Mouse (Mus musculus) Patski (cell line): ENCODE measurements around the gene Ogfod1. TPM values are rescaled to one million over a fixed set of nuclear protein-coding genes. Genes with fewer than 3 reads are reported as not detected.

Experiments used
- ATAC-seq: fragments of 100-300 bp; one replicate; pipeline ENCODE4 v1.8.0; 2021
- CTCF ChIA-PET: fragments of 350-600 bp; sonication (Branson Sonifier 250); formaldehyde crosslinking; loops from one replicate; lab custom pipeline; 2022; ENCODE audit warnings: inconsistent platforms; lab: Charles Lee
- POLR2A ChIA-PET: fragments of 350-600 bp; sonication (Branson Sonifier 250); formaldehyde crosslinking; loops from one replicate; lab custom pipeline; 2022; ENCODE audit warnings: antibody characterized with exemption, inconsistent platforms; lab: Charles Lee
- DNase-seq: peaks from one replicate; pipeline ENCODE4 v3.0.0-alpha.2; 2011; ENCODE audit warnings: low read depth, low spot score
- H3K27me3 ChIP-seq: fragments of 371-371 bp; one replicate; pipeline ENCODE4 v1.5.1; 2021
- CTCF ChIP-seq: fragments of 100-300 bp; IDR thresholded peaks from one replicate; pipeline ENCODE4 v1.5.1; 2021
- in situ Hi-C: fragments of 300-500 bp; cut with MboI; formaldehyde crosslinking; loops from 3 replicates; pipeline ENCODE4 v1.11.1; 2018; ENCODE audit warnings: low pct_unique_long_range_greater_than_20kb, mixed read lengths
- polyA plus RNA-seq: library from polyadenylated mRNA; unstranded; gene quantifications from one replicate; pipeline ENCODE4 v1.2.3, GENCODE M21; 2021

Ogfod1 gene
- polyA plus RNA-seq, 1 experiment from 2014 or later, result 13.4 TPM

- H3K27me3 ChIP-seq, result no peaks in the 10 kb centered on the region
- no peak for TF ChIP-seq CTCF
- CTCF ChIA-PET, result no interaction called here
- DNase-seq (no peak), ATAC-seq (no peak)
- in situ Hi-C loops, result no loop called here
- POLR2A ChIA-PET, result interaction anchor here (0.6 kb wide), 1 partner anchor 12 kb away, joined by 3 read pairs; no protein-coding TSS in a partner anchor
Observed at GRCm38 (mm10) chr8:94068793-94069192, 31.8 kb downstream of the Ogfod1 start.

- no peak for TF ChIP-seq CTCF
- in situ Hi-C loops, result no loop called here
- POLR2A ChIA-PET, result no interaction called here
- DNase-seq, result no peak
- no peaks in the 10 kb centered on the region for H3K27me3 ChIP-seq
- CTCF ChIA-PET, result interaction anchor here (1.3 kb wide), 2 partner anchors 13 to 17 kb away, joined by 3 to 4 read pairs; no protein-coding TSS in a partner anchor
- no peak for ATAC-seq
Observed at GRCm38 (mm10) chr8:94076461-94077192, 39.6 kb downstream of the Ogfod1 start.

GRCm38 (mm10) chr8:94087964-94088363 lies 51.0 kb downstream of the Ogfod1 start:
- ChIA-PET CTCF (interaction anchor here (0.6 kb wide), 1 partner anchor 746 kb away, joined by 4 read pairs; no protein-coding TSS in a partner anchor), POLR2A (interaction anchor here (0.7 kb wide), 1 partner anchor 199 kb away, joined by 3 read pairs; no protein-coding TSS in a partner anchor)
- no peaks in the 10 kb centered on the region for H3K27me3 ChIP-seq
- DNase-seq (no peak), ATAC-seq (no peak)
- in situ Hi-C loops, result no loop called here
- TF ChIP-seq CTCF, result no peak

DNA sequence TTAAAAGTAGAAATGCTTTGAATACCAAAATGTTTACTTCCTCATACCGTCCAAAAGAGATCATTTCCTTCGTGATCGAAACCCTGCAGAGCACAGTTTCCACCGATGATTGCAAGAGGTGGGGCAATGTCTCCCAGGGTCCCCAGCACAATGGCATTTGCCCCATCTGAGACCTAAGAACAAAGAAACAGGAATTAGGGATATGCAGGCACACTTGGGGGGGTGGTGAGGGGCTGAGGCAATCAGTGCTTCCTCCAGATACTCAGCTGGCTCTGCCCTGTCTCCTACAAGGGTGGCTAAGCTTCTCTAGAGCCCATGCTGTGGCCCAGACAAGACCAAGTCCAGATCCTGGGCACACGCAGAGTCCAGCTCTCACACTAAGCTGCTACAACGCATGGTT lies 52.7 kb downstream of the Ogfod1 start:
- ATAC-seq (no peak), DNase-seq (no peak)
- ChIA-PET POLR2A (no interaction called here), CTCF (no interaction called here)
- no peaks in the 10 kb centered on the region for H3K27me3 ChIP-seq
- in situ Hi-C loops, result no loop called here
- no peak for TF ChIP-seq CTCF

- ChIA-PET CTCF (interaction anchor here (0.8 to 1.8 kb wide), 4 partner anchors 13 to 107 kb away, joined by 3 to 4 read pairs (median 3); no protein-coding TSS in a partner anchor), POLR2A (interaction anchor here (1.2 kb wide), 1 partner anchor 113 kb away, joined by 3 read pairs; no protein-coding TSS in a partner anchor)
- TF ChIP-seq CTCF, result no peak
- no peaks in the 10 kb centered on the region for H3K27me3 ChIP-seq
- DNase-seq (no peak), ATAC-seq (no peak)
- in situ Hi-C loops, result no loop called here
Observed at GRCm38 (mm10) chr8:94092848-94093247, 55.9 kb downstream of the Ogfod1 start.

- ChIA-PET CTCF (interaction anchor here (1.0 to 1.8 kb wide), 2 partner anchors 16 to 105 kb away, joined by 3 to 4 read pairs; no protein-coding TSS in a partner anchor), POLR2A (interaction anchor here (1.2 kb wide), 1 partner anchor 111 kb away, joined by 3 read pairs; no protein-coding TSS in a partner anchor)
- in situ Hi-C loops, result no loop called here
- H3K27me3 ChIP-seq, result no peaks in the 10 kb centered on the region
- no peak for DNase-seq
- TF ChIP-seq CTCF, result peak; percentile 70
- no peak for ATAC-seq
Observed at GRCm38 (mm10) chr8:94094281-94094680, 57.3 kb downstream of the Ogfod1 start.

GRCm38 (mm10) chr8:94098081-94098974 lies 61.3 kb downstream of the Ogfod1 start, which contains the start of gene Bbs2:
TSS of gene Bbs2 (minus strand) at chr8:94098928.
- peaks cover 8% of the 10 kb centered on the region for H3K27me3 ChIP-seq
- ChIA-PET CTCF (interaction anchor here (2.9 to 4.3 kb wide), 2 partner anchors 102 to 107 kb away, joined by 9 to 21 read pairs; no protein-coding TSS in a partner anchor), POLR2A (interaction anchor here (0.5 to 1.4 kb wide), 4 partner anchors 32 to 376 kb away, joined by 3 to 4 read pairs (median 3); no protein-coding TSS in a partner anchor)
- DNase-seq (peak; percentile 74), ATAC-seq (peak; percentile 96)
- peak; percentile 52 for TF ChIP-seq CTCF
- in situ Hi-C loops, result no loop called here

GRCm38 (mm10) chr8:94098996-94099395 lies 62.0 kb downstream of the Ogfod1 start:
- POLR2A ChIA-PET, result interaction anchor here (1.1 to 1.4 kb wide), 2 partner anchors 42 to 101 kb away, joined by 3 read pairs; no protein-coding TSS in a partner anchor
- in situ Hi-C loops, result no loop called here
- no peak for ATAC-seq

GRCm38 (mm10) chr8:94104146-94104545 lies 67.1 kb downstream of the Ogfod1 start:
- DNase-seq, result no peak
- TF ChIP-seq CTCF, result peak; percentile 42
- in situ Hi-C loops, result loop anchor here (5.0 kb wide), 1 partner anchor 98 kb away; no protein-coding TSS in a partner anchor
- H3K27me3 ChIP-seq, result peaks cover 14% of the 10 kb centered on the region
- CTCF ChIA-PET, result interaction anchor here (1.1 to 2.6 kb wide), 2 partner anchors 11 to 95 kb away, joined by 3 to 9 read pairs; no protein-coding TSS in a partner anchor
- POLR2A ChIA-PET, result no interaction called here
- no peak for ATAC-seq

More at GRCm38 (mm10) chr8:94098996-94099395, 62.0 kb downstream of the Ogfod1 start:
- CTCF ChIA-PET, result interaction anchor here (2.9 to 4.3 kb wide), 2 partner anchors 101 to 107 kb away, joined by 9 to 21 read pairs; no protein-coding TSS in a partner anchor
- no peak for DNase-seq
- no peak for TF ChIP-seq CTCF
- H3K27me3 ChIP-seq, result peaks cover 8% of the 10 kb centered on the region

- no peak for ATAC-seq
- no peak for DNase-seq
- CTCF ChIA-PET, result no interaction called here
- in situ Hi-C loops, result no loop called here
- no peak for TF ChIP-seq CTCF
- POLR2A ChIA-PET, result no interaction called here
- H3K27me3 ChIP-seq, result peaks cover 8% of the 10 kb centered on the region
Observed at GRCm38 (mm10) chr8:94107871-94108270, 70.9 kb downstream of the Ogfod1 start.
